Mouse (Mus musculus): ENCODE data around the gene Mpst. TPM values are rescaled to one million over a fixed set of nuclear protein-coding genes. Genes with fewer than 3 reads are reported as not detected.

The Mpst gene
- polyA plus RNA-seq, 1 experiment from 2014 or later = 3.1 TPM

GRCm38 (mm10) chr15:78462981-78463380 lies 56.8 kb downstream of the Mpst start:
- Histone ChIP-seq H3K4me2 (replicated peaks) (no peak overlapping the region), H3K9ac (no peak overlapping the region), H3K36me3 (no peaks in the 10 kb centered on the region), H3K4me3 (replicated peaks) (no peak overlapping the region), H3K9me3 (no peaks in the 10 kb centered on the region), H3K27ac (no peak overlapping the region), H3K4me1 (replicated peaks) (no peaks in the 10 kb centered on the region), H3K27me3 (replicated peaks) (no peaks in the 10 kb centered on the region; the same call in 1 of the 2 replicates)
- 56% methylated on average over 2 of the region's 2 CpGs for WGBS
- no peak for ATAC-seq

Other genes starting within 250 kb of the Mpst start
- 60.5 and 62.9 TPM in 2 replicates for gene Ift27, start 232.3 kb upstream of the Mpst start, polyA plus RNA-seq (2015; fragmentation: Nextera tagmentation; extraction: Ambion mirVana)
- not detected in 2 replicates for gene Pvalb, start 200.0 kb upstream of the Mpst start, polyA plus RNA-seq (2015; fragmentation: Nextera tagmentation; extraction: Ambion mirVana)
- 5.1 and 5.6 TPM in 2 replicates for gene Ncf4, start 161.6 kb upstream of the Mpst start, polyA plus RNA-seq (2015; fragmentation: Nextera tagmentation; extraction: Ambion mirVana)
- 0.38 and 0.48 TPM in 2 replicates for gene Csf2rb2, start 100.7 kb upstream of the Mpst start, polyA plus RNA-seq (2015; fragmentation: Nextera tagmentation; extraction: Ambion mirVana)
- 1.4 and 2.0 TPM in 2 replicates for gene Csf2rb, start 80.7 kb upstream of the Mpst start, polyA plus RNA-seq (2015; fragmentation: Nextera tagmentation; extraction: Ambion mirVana)
- gene Tex33, start 10.5 kb upstream of the Mpst start, polyA plus RNA-seq (2015; fragmentation: Nextera tagmentation; extraction: Ambion mirVana) = not detected in 2 replicates
- 33.4 and 45.0 TPM in 2 replicates for gene Tst, start 509 bp upstream of the Mpst start, polyA plus RNA-seq (2015; fragmentation: Nextera tagmentation; extraction: Ambion mirVana)
- gene Kctd17, start 22.1 kb downstream of the Mpst start, polyA plus RNA-seq (2015; fragmentation: Nextera tagmentation; extraction: Ambion mirVana) = 28.7 and 31.0 TPM in 2 replicates
- 0.39 and 0.54 TPM in 2 replicates for gene Tmprss6, start 62.2 kb downstream of the Mpst start, polyA plus RNA-seq (2015; fragmentation: Nextera tagmentation; extraction: Ambion mirVana)
- 1.2 and 1.4 TPM in 2 replicates for gene Il2rb, start 88.9 kb downstream of the Mpst start, polyA plus RNA-seq (2015; fragmentation: Nextera tagmentation; extraction: Ambion mirVana)
- 22.0 and 22.3 TPM in 2 replicates for gene C1qtnf6, start 125.0 kb downstream of the Mpst start, polyA plus RNA-seq (2015; fragmentation: Nextera tagmentation; extraction: Ambion mirVana)
- 0.23 and 0.24 TPM in 2 replicates for gene Sstr3, start 138.3 kb downstream of the Mpst start, polyA plus RNA-seq (2015; fragmentation: Nextera tagmentation; extraction: Ambion mirVana)
- gene Rac2, start 166.4 kb downstream of the Mpst start, polyA plus RNA-seq (2015; fragmentation: Nextera tagmentation; extraction: Ambion mirVana) = 15.7 and 21.4 TPM in 2 replicates
- gene Cyth4, start 190.6 kb downstream of the Mpst start, polyA plus RNA-seq (2015; fragmentation: Nextera tagmentation; extraction: Ambion mirVana) = 8.0 and 8.2 TPM in 2 replicates